Mouse (Mus musculus) kidney, adult 9 months (tissue): ENCODE results near the gene Lsm3.

Source experiments
- DNase-seq: peaks from one replicate; pipeline ENCODE4 v3.0.0; 2022

Lsm3 gene

DNA sequence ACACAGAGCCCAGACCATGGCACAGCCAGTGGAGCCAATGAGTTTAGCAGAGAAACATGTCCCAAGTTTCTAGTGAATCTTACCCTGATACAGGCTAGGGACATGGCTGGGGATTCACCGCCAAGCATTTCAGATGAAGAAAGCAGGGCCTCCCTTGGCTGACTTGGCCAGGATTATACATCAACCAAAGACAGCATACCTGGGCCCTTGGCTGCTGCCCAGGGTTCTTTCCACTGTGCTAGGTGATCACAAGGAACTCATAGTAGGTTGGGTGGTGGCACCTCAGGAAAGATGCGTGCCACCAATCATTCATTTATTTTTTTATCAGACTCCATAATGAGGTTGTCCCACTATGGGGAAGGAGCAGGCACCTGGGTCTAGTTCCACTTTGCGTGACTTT, 44.5 kb downstream of the Lsm3 start:
- DNase-seq = peak; percentile 91

DNA sequence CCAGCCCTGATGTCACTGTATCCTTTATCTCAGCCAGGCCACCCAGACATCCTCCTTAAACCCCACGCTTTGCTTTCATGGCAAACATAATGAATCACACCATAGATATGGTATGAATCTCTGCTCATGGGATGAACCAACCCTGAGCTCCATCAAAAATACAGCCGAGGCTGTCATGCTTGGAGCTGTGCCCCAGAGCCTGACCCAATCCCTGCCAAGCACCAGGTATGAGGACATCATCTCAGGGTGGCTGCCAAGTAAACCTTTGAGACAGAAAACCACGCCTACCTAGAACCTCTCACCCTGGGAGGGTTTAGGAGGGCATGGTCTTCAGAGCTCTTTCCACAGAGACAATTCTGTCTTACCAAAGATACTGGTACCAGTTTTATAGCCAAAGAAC, 47.3 kb downstream of the Lsm3 start:
- DNase-seq = peak; percentile 81

DNA sequence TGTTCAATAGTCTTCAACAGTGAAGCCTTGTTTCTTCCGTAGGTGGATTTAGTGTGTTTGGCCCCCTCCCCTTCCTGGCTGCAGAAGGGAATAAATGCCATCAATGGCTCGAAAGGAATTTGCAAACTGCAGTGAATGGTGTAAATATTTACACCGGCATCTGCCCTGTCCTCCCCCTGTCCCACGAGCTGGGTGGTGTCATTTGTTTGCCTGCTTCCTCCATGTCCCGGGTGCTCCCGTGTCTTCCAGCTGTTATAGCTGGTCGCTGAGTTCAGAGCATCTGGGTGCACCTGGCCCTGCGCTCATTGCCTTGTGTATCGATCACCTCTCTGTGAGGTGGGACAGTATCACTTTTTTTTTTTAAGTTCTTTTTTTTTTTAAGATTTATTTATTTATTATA, 50.7 kb downstream of the Lsm3 start:
- no peak for DNase-seq
